Mouse (Mus musculus): ENCODE results near the gene Ube2n. TPM values are rescaled to one million over a fixed set of nuclear protein-coding genes. Genes with fewer than 3 reads are reported as not detected.

Ube2n gene
- polyA plus RNA-seq (2016; fragmentation: Nextera tagmentation; extraction: Ambion mirVana), result 439 and 463 TPM in 2 replicates

DNA sequence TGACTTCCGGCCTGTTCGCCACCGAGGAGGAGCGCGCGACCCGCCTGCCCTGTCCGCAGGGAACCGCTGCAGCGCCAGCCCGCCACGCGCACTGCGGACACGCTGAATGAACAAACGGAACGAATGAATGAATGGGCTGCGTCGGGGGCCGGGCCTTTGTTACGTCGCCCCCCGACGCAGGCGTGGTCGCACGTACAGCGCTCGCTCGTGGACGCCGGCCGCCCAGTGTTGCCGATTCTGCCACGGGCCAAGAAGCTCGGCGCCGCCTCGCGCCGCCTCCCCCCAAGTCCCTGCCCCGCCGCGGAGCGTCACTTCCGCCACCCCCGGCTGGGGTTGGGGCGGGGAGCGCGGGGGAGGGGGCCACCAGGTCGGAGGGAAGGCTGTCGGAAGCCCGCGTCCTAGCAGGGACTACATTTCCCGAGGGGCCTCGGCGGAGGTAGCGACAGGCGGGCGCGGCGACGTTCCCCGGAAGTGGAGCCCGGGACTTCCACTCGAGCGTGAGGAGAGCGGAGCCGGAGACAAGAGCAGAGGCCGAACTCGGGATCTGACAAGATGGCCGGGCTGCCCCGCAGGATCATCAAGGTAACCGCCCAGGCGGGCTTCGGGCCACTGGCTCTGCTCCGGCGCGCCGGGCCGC, at the start of gene Ube2n:
Gene Ube2n, plus strand, starts transcription at position 490 of the 637 bp plus-strand sequence.
- H3K4me3 ChIP-seq (replicated peaks), result peak within 1 kb of the TSS; percentile 100
- H3K27me3 ChIP-seq, result no peaks in the 10 kb centered on the region
- peak within 1 kb of the TSS; percentile 70 for H3K4me2 ChIP-seq
- H3K4me1 ChIP-seq, result peaks cover 20% of the 10 kb centered on the region
- under 1% methylated on average over 81 of the region's 81 CpGs for WGBS
- H3K27ac ChIP-seq, result peak within 1 kb of the TSS; percentile 96
- no peaks in the 10 kb centered on the region for H3K36me3 ChIP-seq (replicated peaks)
- 0 out of 2 replicates have a peak, but pooled peaks cover 3% of the 10 kb centered on the region for H3K9me3 ChIP-seq
- H3K9ac ChIP-seq, result peak within 1 kb of the TSS; percentile 95
- ATAC-seq (ENCODE audit: low FRiP score), result peak; percentile 97

- no peak overlapping the region for H3K4me3 ChIP-seq (replicated peaks)
- H3K4me1 ChIP-seq, result peaks cover 7% of the 10 kb centered on the region; the same call in 1 of the 2 replicates
- no peaks in the 10 kb centered on the region for H3K36me3 ChIP-seq (replicated peaks)
- no peak overlapping the region for H3K27ac ChIP-seq
- H3K9ac ChIP-seq, result no peak overlapping the region
- ATAC-seq (ENCODE audit: low FRiP score), result no peak
- no peak overlapping the region for H3K4me2 ChIP-seq
- no peaks in the 10 kb centered on the region for H3K27me3 ChIP-seq
- H3K9me3 ChIP-seq, result no peaks in the 10 kb centered on the region
- WGBS, result 76% methylated on average over 4 of the region's 4 CpGs
Measured at GRCm38 (mm10) chr10:95465485-95465896, 49.5 kb upstream of the Ube2n start.

DNA sequence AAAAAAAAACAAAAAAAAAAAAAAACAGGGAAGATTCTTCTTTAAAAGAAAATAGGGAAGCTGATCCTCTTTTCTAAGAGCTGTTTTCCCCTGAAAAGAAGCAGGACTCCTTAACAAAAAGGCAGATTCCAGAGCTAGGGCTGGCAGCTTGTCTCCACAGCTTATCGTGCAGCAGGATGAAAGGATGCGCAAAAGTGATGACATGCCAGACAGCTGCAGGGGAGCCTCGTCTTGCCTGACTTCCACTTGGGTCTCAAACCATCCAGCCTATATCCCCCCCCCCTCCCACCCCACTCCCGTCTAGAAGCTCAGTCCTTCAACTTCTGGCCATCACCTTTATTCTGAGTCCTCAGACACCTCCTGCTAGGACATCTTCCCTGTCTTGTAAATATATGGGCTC, 46.1 kb upstream of the Ube2n start:
- Histone ChIP-seq H3K27me3 (no peaks in the 10 kb centered on the region), H3K36me3 (replicated peaks) (no peaks in the 10 kb centered on the region), H3K27ac (no peak overlapping the region), H3K9ac (no peak overlapping the region), H3K9me3 (no peaks in the 10 kb centered on the region), H3K4me3 (replicated peaks) (no peak overlapping the region), H3K4me1 (peaks cover 7% of the 10 kb centered on the region; the same call in 1 of the 2 replicates), H3K4me2 (no peak overlapping the region)
- ATAC-seq (ENCODE audit: low FRiP score), result no peak
- WGBS, result 72% methylated on average over 4 of the region's 4 CpGs

DNA sequence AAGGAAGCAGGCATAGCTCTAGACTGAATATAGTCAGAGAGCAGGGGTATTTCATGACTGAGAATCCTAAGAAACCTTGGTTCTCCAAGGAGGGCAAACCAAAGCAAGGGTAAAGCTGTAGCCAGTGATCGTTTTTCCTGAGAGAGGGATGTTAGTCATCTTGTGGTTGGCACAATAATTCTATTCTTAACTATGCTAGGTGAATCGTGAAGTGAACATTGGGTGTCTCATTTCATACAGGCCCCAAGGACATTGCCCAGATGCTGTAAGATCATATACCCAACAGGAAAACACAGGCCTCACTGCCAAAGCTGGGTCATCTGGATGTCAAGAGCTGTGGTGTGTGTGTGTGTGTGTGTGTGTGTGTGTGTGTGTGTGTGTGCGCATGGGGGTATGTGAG, 43.8 kb upstream of the Ube2n start:
- Histone ChIP-seq H3K27ac (no peak overlapping the region), H3K4me1 (no peaks in the 10 kb centered on the region; the same call in 1 of the 2 replicates), H3K36me3 (replicated peaks) (no peaks in the 10 kb centered on the region), H3K9ac (no peak overlapping the region), H3K27me3 (no peaks in the 10 kb centered on the region), H3K9me3 (no peaks in the 10 kb centered on the region), H3K4me2 (no peak overlapping the region), H3K4me3 (replicated peaks) (no peak overlapping the region)
- ATAC-seq (ENCODE audit: low FRiP score), result no peak
- 82% methylated on average over 3 of the region's 3 CpGs for WGBS

GRCm38 (mm10) chr10:95471889-95472547, 42.9 kb upstream of the Ube2n start:
- H3K27ac ChIP-seq, result no peak overlapping the region
- H3K9me3 ChIP-seq, result no peaks in the 10 kb centered on the region
- no peak overlapping the region for H3K4me2 ChIP-seq
- H3K9ac ChIP-seq, result no peak overlapping the region
- H3K4me1 ChIP-seq, result no peaks in the 10 kb centered on the region; the same call in 1 of the 2 replicates
- H3K36me3 ChIP-seq (replicated peaks), result no peaks in the 10 kb centered on the region
- no peak for ATAC-seq (ENCODE audit: low FRiP score)
- no peak overlapping the region for H3K4me3 ChIP-seq (replicated peaks)
- H3K27me3 ChIP-seq, result no peaks in the 10 kb centered on the region
- WGBS, result 84% methylated on average over 11 of the region's 11 CpGs

DNA sequence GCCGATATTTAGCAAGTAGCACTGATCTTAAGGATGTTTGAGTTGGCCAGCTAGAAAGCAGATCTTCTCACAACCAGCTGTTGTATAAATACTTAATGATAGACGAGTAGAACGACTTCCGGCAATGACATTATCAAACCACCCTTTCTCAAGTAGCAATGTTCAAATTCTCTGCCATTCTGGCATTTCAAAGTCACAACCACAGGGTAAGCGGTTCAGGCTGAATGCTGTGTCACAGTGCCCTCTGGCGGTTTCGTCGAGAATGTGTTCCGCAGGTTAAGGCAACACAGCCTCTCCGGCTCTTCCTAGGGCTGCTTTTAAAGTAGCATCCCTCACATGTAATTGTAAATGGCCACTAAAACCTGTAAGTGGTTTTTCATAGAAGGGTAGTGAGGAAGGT, 39.0 kb upstream of the Ube2n start:
- H3K27me3 ChIP-seq, result no peaks in the 10 kb centered on the region
- peak; percentile 70; the same call in 1 of the 2 replicates for ATAC-seq (ENCODE audit: low FRiP score)
- H3K4me3 ChIP-seq (replicated peaks), result no peak overlapping the region
- H3K9me3 ChIP-seq, result no peaks in the 10 kb centered on the region
- H3K36me3 ChIP-seq (replicated peaks), result peaks cover 11% of the 10 kb centered on the region; the same call in 1 of the 2 replicates
- H3K4me1 ChIP-seq, result no peaks in the 10 kb centered on the region; the same call in 1 of the 2 replicates
- no peak overlapping the region for H3K27ac ChIP-seq
- H3K4me2 ChIP-seq, result no peak overlapping the region
- no peak overlapping the region for H3K9ac ChIP-seq
- 15% methylated on average over 10 of the region's 10 CpGs for WGBS

GRCm38 (mm10) chr10:95477516-95477915, 37.4 kb upstream of the Ube2n start:
- H3K4me1 ChIP-seq, result no peaks in the 10 kb centered on the region; the same call in 1 of the 2 replicates
- H3K27me3 ChIP-seq, result no peaks in the 10 kb centered on the region
- no peak overlapping the region for H3K9ac ChIP-seq
- ATAC-seq (ENCODE audit: low FRiP score), result no peak
- WGBS, result 88% methylated on average over 11 of the region's 11 CpGs
- no peaks in the 10 kb centered on the region for H3K9me3 ChIP-seq
- no peak overlapping the region for H3K4me3 ChIP-seq (replicated peaks)
- peaks cover 17% of the 10 kb centered on the region for H3K36me3 ChIP-seq (replicated peaks)
- no peak overlapping the region for H3K27ac ChIP-seq
- no peak overlapping the region for H3K4me2 ChIP-seq

DNA sequence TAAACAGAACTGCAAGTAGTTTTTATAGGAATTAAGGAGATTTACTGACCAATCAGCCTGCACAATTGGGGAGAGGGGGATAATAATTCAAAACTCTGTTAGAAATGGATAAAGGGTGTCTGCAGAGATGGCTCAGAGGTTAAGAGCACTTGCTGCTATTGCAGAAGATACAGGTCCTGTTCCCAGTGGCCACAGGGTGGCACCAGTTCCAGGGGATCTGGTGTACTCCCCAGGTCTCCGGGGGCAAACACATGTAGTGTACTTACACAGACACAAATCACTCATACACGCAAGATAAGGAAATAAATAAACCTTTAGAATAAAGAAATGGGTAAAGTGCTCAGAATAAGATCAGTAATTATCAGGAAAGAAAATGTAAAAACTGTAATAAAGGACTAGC, 25.3 kb upstream of the Ube2n start:
- Histone ChIP-seq H3K27ac (no peak overlapping the region), H3K9ac (no peak overlapping the region), H3K4me1 (no peaks in the 10 kb centered on the region), H3K4me2 (no peak overlapping the region), H3K4me3 (replicated peaks) (no peak overlapping the region), H3K36me3 (replicated peaks) (peaks cover 78% of the 10 kb centered on the region), H3K27me3 (no peaks in the 10 kb centered on the region), H3K9me3 (no peaks in the 10 kb centered on the region)
- 90% methylated on average over 2 of the region's 2 CpGs for WGBS
- ATAC-seq (ENCODE audit: low FRiP score), result no peak

DNA sequence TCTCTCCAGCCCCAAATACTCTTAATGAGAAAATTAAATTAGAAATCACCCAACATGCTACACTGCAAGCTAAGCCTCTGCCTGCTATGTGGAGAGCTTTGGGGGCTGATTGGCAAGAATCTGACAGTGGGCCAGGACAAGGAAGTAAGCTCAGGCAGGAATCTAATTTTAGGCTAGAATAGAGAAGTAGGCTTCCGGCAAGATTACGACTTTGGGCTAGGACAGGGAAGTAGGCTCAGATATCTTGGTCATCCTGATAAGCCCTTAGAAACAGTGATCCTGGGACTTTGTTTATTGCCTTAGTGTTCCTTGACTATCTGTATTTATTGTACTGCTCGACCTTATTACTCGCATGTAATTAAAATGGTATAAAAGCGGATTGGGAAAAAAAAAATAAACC, 20.7 kb upstream of the Ube2n start:
- H3K9me3 ChIP-seq, result no peaks in the 10 kb centered on the region
- no peak for ATAC-seq (ENCODE audit: low FRiP score)
- H3K4me2 ChIP-seq, result no peak overlapping the region
- no peak overlapping the region for H3K9ac ChIP-seq
- no peak overlapping the region for H3K27ac ChIP-seq
- H3K27me3 ChIP-seq, result no peaks in the 10 kb centered on the region
- 95% methylated on average over 5 of the region's 5 CpGs for WGBS
- H3K36me3 ChIP-seq (replicated peaks), result peaks cover 65% of the 10 kb centered on the region
- H3K4me1 ChIP-seq, result no peaks in the 10 kb centered on the region
- H3K4me3 ChIP-seq (replicated peaks), result no peak overlapping the region

DNA sequence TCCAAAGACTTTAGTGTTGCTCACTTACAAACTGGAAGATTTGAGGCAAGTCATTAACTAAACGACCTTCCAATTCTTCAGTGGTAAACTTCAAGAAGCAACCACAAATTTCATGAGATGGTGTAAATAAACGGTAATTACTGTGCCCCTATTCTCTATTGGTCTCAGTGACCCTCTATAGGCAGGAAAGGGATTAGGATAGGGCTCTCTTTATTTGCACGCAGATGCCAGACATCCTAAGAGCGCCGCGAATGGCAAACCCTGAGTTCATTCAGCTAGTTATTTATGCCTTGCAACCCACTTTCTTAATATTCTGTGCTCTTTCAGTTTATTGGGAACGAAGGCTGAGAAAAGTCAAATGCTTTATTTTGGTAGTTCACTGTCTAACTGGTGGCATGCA, 13.9 kb upstream of the Ube2n start:
- Histone ChIP-seq H3K4me1 (peaks cover 11% of the 10 kb centered on the region), H3K36me3 (replicated peaks) (peaks cover 11% of the 10 kb centered on the region), H3K9me3 (no peaks in the 10 kb centered on the region), H3K4me2 (peak overlapping the region; percentile 62), H3K27me3 (no peaks in the 10 kb centered on the region), H3K27ac (peak overlapping the region; percentile 86), H3K9ac (peak overlapping the region; percentile 74), H3K4me3 (replicated peaks) (peak overlapping the region; percentile 76)
- 2% methylated on average over 7 of the region's 7 CpGs for WGBS
- ATAC-seq (ENCODE audit: low FRiP score), result no peak

- Histone ChIP-seq H3K9me3 (no peaks in the 10 kb centered on the region), H3K36me3 (replicated peaks) (peaks cover 11% of the 10 kb centered on the region), H3K4me3 (replicated peaks) (peak within 1 kb of the TSS; percentile 76), H3K4me2 (peak within 1 kb of the TSS; percentile 62), H3K27ac (peak within 1 kb of the TSS; percentile 86), H3K4me1 (peaks cover 11% of the 10 kb centered on the region), H3K27me3 (no peaks in the 10 kb centered on the region), H3K9ac (peak within 1 kb of the TSS; percentile 74)
- ATAC-seq (ENCODE audit: low FRiP score), result peak; percentile 97
- under 1% methylated on average over 35 of the region's 35 CpGs for WGBS
Measured at GRCm38 (mm10) chr10:95501463-95502081, 13.4 kb upstream of the Ube2n start, which contains the start of gene Mrpl42. Mrpl42 (minus strand) TSS chr10:95501940.

DNA sequence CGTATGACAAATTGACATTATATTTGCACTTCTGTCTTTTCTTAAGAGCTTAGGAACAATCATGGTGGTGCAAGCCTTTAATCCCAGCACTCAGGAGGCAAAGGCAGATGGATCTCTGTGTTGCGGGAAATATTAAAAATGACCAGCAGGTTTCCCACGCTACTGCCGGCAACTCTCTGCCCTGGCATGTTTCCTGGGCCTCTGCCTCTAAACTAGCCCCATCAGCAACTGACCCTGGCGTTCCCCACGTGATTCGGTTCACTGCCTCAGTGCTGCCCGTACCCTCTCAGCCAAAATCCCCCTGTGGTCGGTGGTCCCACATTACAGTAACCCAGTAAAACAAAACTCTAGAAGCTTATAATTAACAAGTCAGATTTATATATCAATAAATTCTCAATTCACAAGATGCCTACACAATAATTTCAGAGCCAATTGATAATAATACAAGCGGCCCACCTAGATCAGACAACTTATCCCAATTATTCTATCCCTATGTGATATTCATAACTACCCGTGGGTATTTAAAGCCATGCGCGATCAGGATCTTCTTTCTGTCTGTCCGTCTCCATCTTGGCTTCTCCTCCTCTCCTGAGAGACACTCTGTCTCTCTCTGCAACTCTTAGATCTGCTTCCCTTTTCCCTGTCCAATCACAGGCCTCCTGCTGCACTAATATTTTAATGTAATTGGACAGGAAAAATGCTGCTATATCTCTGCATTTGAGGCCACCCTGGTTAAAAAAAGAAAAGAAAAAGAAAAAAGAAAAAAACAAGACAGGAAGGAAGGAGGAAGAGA, 11.3 kb upstream of the Ube2n start:
- no peak for ATAC-seq (ENCODE audit: low FRiP score)
- H3K36me3 ChIP-seq (replicated peaks), result no peaks in the 10 kb centered on the region
- H3K27ac ChIP-seq, result no peak overlapping the region
- no peak overlapping the region for H3K4me3 ChIP-seq (replicated peaks)
- H3K9me3 ChIP-seq, result no peaks in the 10 kb centered on the region
- H3K4me2 ChIP-seq, result no peak overlapping the region
- 91% methylated on average over 14 of the region's 14 CpGs for WGBS
- H3K9ac ChIP-seq, result no peak overlapping the region
- H3K4me1 ChIP-seq, result peaks cover 11% of the 10 kb centered on the region
- no peaks in the 10 kb centered on the region for H3K27me3 ChIP-seq

All from forebrain, embryonic 12.5 days (tissue).